Mouse (Mus musculus): Measurements from ENCODE around the gene Ssxb1.
"Not testable (repeated sequence)": the region's sequence is repeated elsewhere in the genome, so short reads cannot be mapped to it uniquely, and the experiment has no call there.

Ssxb1 gene

DNA sequence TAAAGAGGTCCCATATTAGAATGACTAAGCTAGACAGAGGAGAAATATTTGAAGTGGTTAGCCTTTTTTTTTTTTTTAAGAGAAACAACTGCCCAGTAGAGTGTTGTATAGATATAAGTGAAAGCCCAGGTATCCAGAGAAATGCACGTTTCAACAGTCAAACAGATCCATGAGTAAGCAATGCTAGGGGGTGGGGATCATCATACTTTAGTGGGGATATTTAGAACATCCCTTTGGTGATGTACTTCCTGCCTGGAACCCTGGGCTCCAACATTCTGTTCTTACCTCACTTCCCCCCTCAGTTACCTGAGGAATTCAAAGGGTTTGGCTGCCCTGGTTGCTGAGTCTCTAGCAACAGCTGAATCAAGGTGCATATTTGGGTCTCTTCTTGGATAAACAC is at the start of gene Ssxb1:
TSS of gene Ssxb1 (plus strand) at position 301 of the 400 bp plus-strand sequence.
- DNase-seq (ENCODE audit: low read depth): not testable (repeated sequence)

DNA sequence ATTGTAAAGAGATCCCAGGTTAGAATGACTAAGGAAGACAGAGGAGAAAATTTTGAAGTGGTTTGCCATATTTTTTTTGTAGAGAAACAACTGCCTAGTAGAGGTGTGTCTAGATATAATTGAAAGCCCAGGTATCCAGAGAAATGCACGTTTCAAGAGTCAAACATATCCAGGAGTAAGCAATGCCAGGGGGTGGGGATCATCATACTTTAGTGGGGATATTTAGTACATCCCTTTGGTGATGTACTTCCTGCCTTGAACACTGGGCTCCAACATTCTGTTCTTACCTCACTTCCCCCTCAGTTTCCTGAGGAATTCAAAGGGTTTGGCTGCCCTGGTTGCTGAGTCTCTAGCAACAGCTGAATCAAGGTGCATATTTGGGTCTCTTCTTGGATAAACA is 46.4 kb upstream of the Ssxb1 start, which contains the start of gene Ssxb9:
TSS of gene Ssxb9 (plus strand) at position 301 of the 400 bp plus-strand sequence.
- not testable (repeated sequence) for DNase-seq (ENCODE audit: low read depth)

- not testable (repeated sequence) for DNase-seq (ENCODE audit: low read depth)
Observed at GRCm38 (mm10) chrX:8461626-8462025, 48.5 kb downstream of the Ssxb1 start, which contains the start of gene Ssxb2. TSS of gene Ssxb2 (minus strand) at chrX:8461726.

Measured in c-Kit-positive CD71-positive TER-119-negative erythroid progenitor cells, embryonic 14.5 days (primary cell).